ENCODE assay signal across 12 mouse cellular contexts in the genomic region with DNA sequence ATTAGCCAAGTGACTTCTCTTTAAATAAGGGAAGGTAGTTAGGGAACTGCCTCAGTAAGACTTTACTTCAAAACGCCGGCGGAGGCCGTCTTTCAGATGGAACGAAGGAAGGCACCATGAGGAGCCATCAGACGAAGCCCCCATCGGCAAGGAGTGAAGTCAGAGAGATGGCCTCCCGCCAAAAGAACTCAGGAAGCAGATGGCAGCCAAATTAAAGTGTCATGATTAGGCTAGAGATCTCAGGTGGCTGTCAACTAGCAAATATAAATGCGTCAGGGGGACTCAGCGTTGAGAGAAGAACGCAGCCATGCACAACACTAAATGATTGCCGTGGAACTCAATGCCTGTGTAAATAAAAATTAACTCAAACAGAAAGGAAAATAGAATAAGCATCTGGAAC.
DNase-seq lines count a peak whose midpoint lies in the region; ATAC-seq and TF ChIP-seq lines count a peak whose summit lies in the region.
"Had no signal": no experiment of that assay in that cellular context is flagged by ENCODE, and none has a peak within 500 bp of the region (broad histone marks: within the 10 kb centered on the region; RNA-seq: fewer than 3 reads in every experiment).

No protein-coding gene starts in this region.

- H3K36me3 ChIP-seq in forebrain, embryonic 12.5 days (replicated peaks): no peaks in the 10 kb centered on the region
- no peaks in the 10 kb centered on the region for H3K36me3 ChIP-seq in forebrain, embryonic 11.5 days (ENCODE audit: control insufficient read depth, insufficient read depth, low read length)
- no peaks in the 10 kb centered on the region for H3K36me3 ChIP-seq in lung, postnatal 0 days (ENCODE audit: insufficient read depth, low read length)
- H3K36me3 ChIP-seq in midbrain, embryonic 14.5 days (ENCODE audit: control insufficient read depth, insufficient read depth, low read length): no peaks in the 10 kb centered on the region
- H3K36me3 ChIP-seq: G1E had no signal

- TF ChIP-seq EP300 in lung, postnatal 0 days (IDR thresholded peaks at IDR 0.05): no peak

- 0 out of 2 replicates have a peak overlapping the region, but pooled peaks have one; percentile 31 for H3K27ac ChIP-seq in forebrain, embryonic 12.5 days
- no peak overlapping the region for H3K27ac ChIP-seq in forebrain, embryonic 11.5 days (ENCODE audit: low read depth, low read length)
- no peak overlapping the region for H3K27ac ChIP-seq in lung, postnatal 0 days (ENCODE audit: low read length)
- 0 out of 2 replicates have a peak overlapping the region, but pooled peaks have one; percentile 41 for H3K27ac ChIP-seq in midbrain, embryonic 14.5 days (replicated peaks; ENCODE audit: low read depth, low read length)
- H3K27ac ChIP-seq: layer of hippocampus, adult 2 months; macrophage had no signal

- H3K9ac ChIP-seq in forebrain, embryonic 12.5 days: no peak overlapping the region
- H3K9ac ChIP-seq in forebrain, embryonic 11.5 days (ENCODE audit: low read length): no peak overlapping the region
- H3K9ac ChIP-seq in lung, postnatal 0 days (replicated peaks; ENCODE audit: low read depth): no peak overlapping the region
- H3K9ac ChIP-seq in midbrain, embryonic 14.5 days (replicated peaks; ENCODE audit: low read length): no peak overlapping the region

- no peak overlapping the region for H3K4me2 ChIP-seq in forebrain, embryonic 12.5 days
- no peak overlapping the region for H3K4me2 ChIP-seq in forebrain, embryonic 11.5 days (ENCODE audit: low read depth, low read length, severe bottlenecking)
- no peak overlapping the region for H3K4me2 ChIP-seq in lung, postnatal 0 days (replicated peaks; ENCODE audit: low read depth, low read length)
- no peak overlapping the region for H3K4me2 ChIP-seq in midbrain, embryonic 14.5 days (ENCODE audit: low read length)

- peak; percentile 63 for ATAC-seq in forebrain, embryonic 12.5 days (ENCODE audit: low FRiP score)
- ATAC-seq in forebrain, embryonic 11.5 days (replicated peaks; ENCODE audit: low FRiP score): no peak
- ATAC-seq in lung, postnatal 0 days: no peak
- ATAC-seq in midbrain, embryonic 14.5 days (ENCODE audit: low FRiP score, low TSS enrichment): peak; percentile 53; the same call in 1 of the 2 replicates

- no peak for TF ChIP-seq CTCF in lung, postnatal 0 days (IDR thresholded peaks at IDR 0.05)

- no peak for DNase-seq in forebrain, embryonic 11.5 days (ENCODE audit: low spot score)
- DNase-seq in lung, postnatal 0 days (ENCODE audit: low spot score): peak; percentile 12
- no peak for DNase-seq in lung, postnatal 4 days
- peak; percentile 85 to 86 for DNase-seq in cerebellum, postnatal 14 days
- peak; percentile 73 for DNase-seq in midbrain, embryonic 14.5 days
- no peak for DNase-seq in embryo, embryonic 9.5 days (ENCODE audit: extremely low spot score)
- DNase-seq in testis, postnatal 10 days (ENCODE audit: low spot score): no peak

- 0 out of 2 replicates have a peak, but pooled peaks cover 6% of the 10 kb centered on the region for H3K4me1 ChIP-seq in forebrain, embryonic 12.5 days
- 0 out of 2 replicates have a peak, but pooled peaks cover 2% of the 10 kb centered on the region for H3K4me1 ChIP-seq in forebrain, embryonic 11.5 days (replicated peaks; ENCODE audit: control insufficient read depth, insufficient read depth, low read length)
- H3K4me1 ChIP-seq in lung, postnatal 0 days (ENCODE audit: insufficient read depth, low read depth, low read length): no peaks in the 10 kb centered on the region
- no peaks in the 10 kb centered on the region for H3K4me1 ChIP-seq in midbrain, embryonic 14.5 days (ENCODE audit: control insufficient read depth, insufficient read depth, low read length)

- no peak overlapping the region for H3K4me3 ChIP-seq in forebrain, embryonic 12.5 days (replicated peaks)
- H3K4me3 ChIP-seq in forebrain, embryonic 11.5 days (ENCODE audit: low read depth, low read length): no peak overlapping the region
- H3K4me3 ChIP-seq in lung, postnatal 0 days (ENCODE audit: low read depth, low read length): no peak overlapping the region
- no peak overlapping the region for H3K4me3 ChIP-seq in midbrain, embryonic 14.5 days (replicated peaks; ENCODE audit: low read depth, low read length)
- H3K4me3 ChIP-seq: erythroblast, embryonic 14.5 days; layer of hippocampus, adult 2 months had no signal

- no peaks in the 10 kb centered on the region for H3K27me3 ChIP-seq in forebrain, embryonic 12.5 days
- no peaks in the 10 kb centered on the region for H3K27me3 ChIP-seq in forebrain, embryonic 11.5 days (ENCODE audit: control insufficient read depth, insufficient read depth, low read length)
- no peaks in the 10 kb centered on the region for H3K27me3 ChIP-seq in lung, postnatal 0 days (replicated peaks; ENCODE audit: insufficient read depth, low read length)
- no peaks in the 10 kb centered on the region for H3K27me3 ChIP-seq in midbrain, embryonic 14.5 days (ENCODE audit: control insufficient read depth, insufficient read depth, low read length)

- 74% methylated on average over 12 of the region's 12 CpGs for WGBS in forebrain, embryonic 12.5 days
- WGBS in forebrain, embryonic 11.5 days: 87% methylated on average over 12 of the region's 12 CpGs
- 64% methylated on average over 12 of the region's 12 CpGs for WGBS in lung, postnatal 0 days
- whole genome bisulfite sequencing in midbrain, embryonic 14.5 days: 67% methylated on average over 12 of the region's 12 CpGs

- H3K9me3 ChIP-seq in forebrain, embryonic 12.5 days: no peaks in the 10 kb centered on the region
- no peaks in the 10 kb centered on the region for H3K9me3 ChIP-seq in forebrain, embryonic 11.5 days (ENCODE audit: control insufficient read depth, low read length)
- H3K9me3 ChIP-seq in lung, postnatal 0 days (ENCODE audit: low read length): no peaks in the 10 kb centered on the region
- no peaks in the 10 kb centered on the region for H3K9me3 ChIP-seq in midbrain, embryonic 14.5 days (ENCODE audit: control insufficient read depth, low read length)
- H3K9me3 ChIP-seq: G1E had no signal

Comparison
In these comparisons a context has a peak if more than half of its experiments do, and no peak if none do; other contexts are left out.
1. ATAC-seq: peak in forebrain, embryonic 12.5 days (single experiment) and midbrain, embryonic 14.5 days (single experiment); none in forebrain, embryonic 11.5 days (single experiment) and lung, postnatal 0 days (single experiment).
2. H3K27ac ChIP-seq: peak in forebrain, embryonic 12.5 days (single experiment) and midbrain, embryonic 14.5 days (single experiment); none in forebrain, embryonic 11.5 days (single experiment) and lung, postnatal 0 days (single experiment).
3. DNase-seq: peak in lung, postnatal 0 days (single experiment), cerebellum, postnatal 14 days (2 of 2) and midbrain, embryonic 14.5 days (single experiment); none in forebrain, embryonic 11.5 days (single experiment), lung, postnatal 4 days (0 of 2), embryo, embryonic 9.5 days (single experiment) and testis, postnatal 10 days (single experiment).